Mouse (Mus musculus) liver, adult 2 months (tissue): ENCODE measurements around the gene Cdc42ep4. TPM values are rescaled to one million over a fixed set of nuclear protein-coding genes. Genes with fewer than 3 reads are reported as not detected.

Source experiments
- DNase-seq: peaks from one replicate; pipeline ENCODE4 v3.0.0-alpha.2; 2011; ENCODE audit warnings: low read depth, low spot score; ENCODE audit errors: extremely low read depth
- H3K27ac ChIP-seq: fragments of 200-500 bp; replicated peaks from 2 replicates; pipeline ENCODE4 v1.5.1; 2012; ENCODE audit warnings: low read depth, mild to moderate bottlenecking, control low read depth, inconsistent platforms, low read length; ENCODE audit not compliant: insufficient read depth
- H3K27me3 ChIP-seq: fragments of 200-500 bp; 2 replicates; pipeline ENCODE4 v1.6.1; 2012; ENCODE audit warnings: mild to moderate bottlenecking, moderate library complexity, low read length, inconsistent platforms; ENCODE audit not compliant: control insufficient read depth, insufficient read depth
- H3K36me3 ChIP-seq: fragments of 200-500 bp; 2 replicates; pipeline ENCODE4 v1.6.1; 2012; ENCODE audit warnings: low read length, inconsistent platforms; ENCODE audit not compliant: control insufficient read depth, insufficient read depth
- H3K4me1 ChIP-seq: fragments of 200-500 bp; 2 replicates; pipeline ENCODE4 v1.6.1; 2011; ENCODE audit warnings: low read length; ENCODE audit not compliant: control insufficient read depth, insufficient read depth
- H3K4me3 ChIP-seq: fragments of 200-500 bp; 2 replicates; pipeline ENCODE4 v1.5.1; 2011; ENCODE audit warnings: low read depth, mild to moderate bottlenecking, control low read depth, low read length, moderate library complexity; ENCODE audit not compliant: insufficient read depth
- H3K79me2 ChIP-seq: fragments of 200-500 bp; 2 replicates; pipeline ENCODE4 v1.6.1; 2012; ENCODE audit warnings: inconsistent platforms, mild to moderate bottlenecking, low read length, moderate library complexity; ENCODE audit not compliant: control insufficient read depth, insufficient read depth
- H3K9ac ChIP-seq: fragments of 200-500 bp; 2 replicates; pipeline ENCODE4 v1.6.1; 2012; ENCODE audit warnings: low read depth, mild to moderate bottlenecking, control low read depth, inconsistent platforms, low read length
- CTCF ChIP-seq: fragments of 200-500 bp; IDR thresholded peaks from 2 replicates; pipeline ENCODE4 v1.5.1; 2011; ENCODE audit warnings: low read depth, low read length, control low read depth
- POLR2A ChIP-seq: fragments of 200-500 bp; IDR thresholded peaks from 2 replicates; pipeline ENCODE4 v1.6.1; 2011; ENCODE audit warnings: low read length, control low read depth; ENCODE audit not compliant: insufficient read depth; ENCODE audit errors: extremely low read depth
- WGBS: fragments of 180-500 bp; shearing (Covaris S2); methylation state at CpG from one replicate; pipeline ENCODE4 v1.1.7; 2018; 5-methylcytosine and 5-hydroxymethylcytosine counted together
- polyA plus RNA-seq: library from polyadenylated mRNA; depleted of rRNA; stranded (reverse); fragments of >200 nt; gene quantifications from 2 replicates; pipeline ENCODE4 v1.2.3, GENCODE M21; 2012; rRNA removed
- total RNA-seq: library from RNA; depleted of rRNA; stranded (reverse); fragments of >200 nt; gene quantifications from 2 replicates; pipeline ENCODE4 v1.2.3, GENCODE M21; 2014; rRNA removed

The Cdc42ep4 gene
- total RNA-seq, result 25.2 and 36.7 TPM in 2 replicates
- polyA plus RNA-seq, result 32.7 and 32.9 TPM in 2 replicates

GRCm38 (mm10) chr11:113751484-113752084 lies at the start of gene Cdc42ep4:
TSS of gene Cdc42ep4 (minus strand) at chr11:113751881.
- DNase-seq, result peak; percentile 83
- Histone ChIP-seq H3K4me1 (peaks cover 16% of the 10 kb centered on the region), H3K36me3 (no peaks in the 10 kb centered on the region), H3K27me3 (no peaks in the 10 kb centered on the region), H3K4me3 (peak within 1 kb of the TSS; percentile 81), H3K79me2 (peaks cover 18% of the 10 kb centered on the region), H3K27ac (peak within 1 kb of the TSS; percentile 91), H3K9ac (peak within 1 kb of the TSS; percentile 93)
- TF ChIP-seq CTCF (no peak), POLR2A (peak; percentile 97)
- under 1% methylated on average over 44 of the region's 44 CpGs for WGBS

DNA sequence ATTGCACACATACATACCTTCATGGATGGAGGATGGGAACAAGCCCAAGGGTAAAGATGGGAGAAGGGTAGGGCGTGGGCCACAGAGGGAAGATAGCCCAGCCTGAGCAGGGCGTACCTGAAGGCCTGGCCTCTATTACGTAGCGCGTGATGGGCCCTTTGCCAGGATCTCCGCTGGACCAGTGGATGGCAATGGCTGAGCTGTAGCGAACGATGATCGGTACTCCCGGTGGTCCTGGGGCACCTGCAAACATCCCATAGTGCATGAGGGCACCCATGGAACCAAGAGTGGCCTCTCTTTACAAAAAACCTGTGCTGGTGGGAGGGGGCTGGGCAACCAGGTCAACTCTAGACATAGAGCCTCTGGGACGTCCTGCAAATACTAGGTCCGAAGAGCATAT lies 48.3 kb upstream of the Cdc42ep4 start:
- Histone ChIP-seq H3K79me2 (no peaks in the 10 kb centered on the region), H3K36me3 (no peaks in the 10 kb centered on the region), H3K4me1 (peaks cover 2% of the 10 kb centered on the region; the same call in 1 of the 2 replicates), H3K27me3 (no peaks in the 10 kb centered on the region), H3K27ac (no peak overlapping the region), H3K4me3 (no peak overlapping the region), H3K9ac (no peak overlapping the region)
- no peak for DNase-seq
- 94% methylated on average over 12 of the region's 12 CpGs for WGBS
- TF ChIP-seq POLR2A (no peak), CTCF (no peak)

DNA sequence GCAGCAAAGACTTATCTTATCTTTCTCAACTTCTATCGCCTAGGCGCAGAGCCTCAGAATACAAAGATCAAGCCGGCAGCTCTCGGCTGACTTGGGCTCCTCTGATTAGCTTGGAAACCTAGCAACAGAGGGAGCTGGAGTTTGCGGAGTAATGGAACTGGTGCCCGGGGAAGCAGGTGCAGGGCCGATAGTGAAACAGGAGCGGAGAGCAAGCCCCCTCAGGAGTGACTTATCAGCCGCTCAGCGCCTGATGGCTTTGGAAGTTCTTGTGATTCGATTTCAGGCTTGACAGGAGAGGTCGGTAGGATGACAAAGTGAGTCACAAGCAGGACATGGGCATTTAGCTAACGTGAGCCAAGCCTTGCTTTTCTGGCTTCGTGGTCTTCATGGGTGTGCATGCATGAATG lies 47.4 kb upstream of the Cdc42ep4 start:
- H3K27me3 ChIP-seq, result no peaks in the 10 kb centered on the region
- H3K4me1 ChIP-seq, result no peaks in the 10 kb centered on the region
- 62% methylated on average over 14 of the region's 14 CpGs for WGBS
- H3K27ac ChIP-seq, result no peak overlapping the region
- no peak overlapping the region for H3K4me3 ChIP-seq
- no peak for DNase-seq
- TF ChIP-seq POLR2A (no peak), CTCF (no peak)
- no peak overlapping the region for H3K9ac ChIP-seq
- H3K36me3 ChIP-seq, result no peaks in the 10 kb centered on the region
- H3K79me2 ChIP-seq, result no peaks in the 10 kb centered on the region

GRCm38 (mm10) chr11:113798011-113798410 lies 46.3 kb upstream of the Cdc42ep4 start:
- Histone ChIP-seq H3K9ac (no peak overlapping the region), H3K27me3 (no peaks in the 10 kb centered on the region), H3K79me2 (no peaks in the 10 kb centered on the region), H3K27ac (no peak overlapping the region), H3K4me1 (no peaks in the 10 kb centered on the region), H3K36me3 (no peaks in the 10 kb centered on the region), H3K4me3 (no peak overlapping the region)
- TF ChIP-seq POLR2A (no peak), CTCF (no peak)
- 83% methylated on average over 6 of the region's 6 CpGs for WGBS
- no peak for DNase-seq

DNA sequence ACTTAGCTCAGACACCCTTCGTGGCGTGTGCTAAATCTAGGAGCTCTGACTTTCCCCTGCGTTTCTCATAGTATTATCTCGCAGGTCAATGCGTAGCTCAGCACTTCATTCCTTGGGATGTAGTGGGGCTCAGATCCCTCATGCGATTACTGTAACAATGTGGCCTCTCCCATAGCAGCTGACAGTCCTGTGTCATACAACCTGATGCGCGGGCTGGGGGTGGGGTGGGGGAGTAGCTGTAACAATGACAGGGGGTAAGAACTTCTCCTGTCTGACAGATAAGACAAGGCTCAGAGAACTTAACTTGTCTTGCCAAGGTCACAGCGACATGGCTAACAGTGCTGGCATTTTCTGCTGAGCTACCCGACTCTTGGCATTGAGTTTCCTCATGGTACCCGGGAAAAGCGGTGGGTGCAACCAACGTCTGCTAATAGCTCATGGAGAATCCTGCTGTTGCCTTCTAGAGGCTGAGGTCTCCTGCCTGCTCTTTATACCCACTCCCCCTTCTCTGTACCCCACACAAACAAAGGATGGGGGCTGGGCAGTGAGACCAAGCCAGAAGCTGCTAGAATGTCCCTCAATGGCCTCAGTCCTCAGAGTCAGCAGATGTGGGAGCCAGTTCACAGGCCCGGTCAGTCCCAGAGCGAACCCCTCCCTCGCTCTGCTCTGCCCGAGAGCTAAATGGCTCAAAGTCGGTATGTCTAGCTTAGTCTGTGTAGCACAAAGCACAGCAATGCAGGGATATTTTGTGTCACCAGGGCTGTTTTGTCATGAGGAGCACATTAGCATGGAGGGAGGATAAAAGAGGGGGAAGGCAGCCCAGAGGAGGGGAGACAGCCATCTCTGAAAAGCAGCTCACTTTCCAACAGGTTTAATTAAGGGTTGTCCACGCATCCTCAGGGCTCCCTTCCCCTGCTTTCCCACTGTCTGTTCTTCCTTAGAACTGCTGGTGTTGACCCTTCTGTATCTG lies 45.6 kb upstream of the Cdc42ep4 start:
- DNase-seq, result no peak
- no peaks in the 10 kb centered on the region for H3K27me3 ChIP-seq
- no peaks in the 10 kb centered on the region for H3K36me3 ChIP-seq
- H3K79me2 ChIP-seq, result no peaks in the 10 kb centered on the region
- H3K4me1 ChIP-seq, result no peaks in the 10 kb centered on the region
- H3K9ac ChIP-seq, result no peak overlapping the region
- H3K27ac ChIP-seq, result no peak overlapping the region
- TF ChIP-seq POLR2A (no peak), CTCF (no peak)
- H3K4me3 ChIP-seq, result no peak overlapping the region
- WGBS, result 83% methylated on average over 19 of the region's 19 CpGs
